Mouse (Mus musculus): ENCODE data around the gene H2-M11.

Gene H2-M11

DNA sequence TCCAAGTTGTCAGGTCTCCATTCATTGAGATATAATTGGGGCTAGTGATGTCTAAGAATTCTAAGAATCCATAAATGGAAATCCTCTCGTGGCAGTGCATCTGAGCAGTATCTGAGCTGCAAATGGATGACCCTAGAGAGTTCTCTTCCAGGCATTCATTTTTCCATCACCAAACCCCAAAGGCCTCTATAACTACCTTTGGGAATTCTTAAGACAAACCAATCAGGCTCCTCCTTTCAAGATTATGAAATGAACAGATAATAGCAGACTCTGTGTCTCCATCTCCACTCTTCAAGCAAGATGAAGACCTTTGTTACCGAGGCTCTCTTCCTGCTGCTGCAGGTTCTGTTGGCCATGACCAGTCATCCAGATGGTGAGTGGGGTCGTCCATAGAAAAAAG is at the start of gene H2-M11:
Gene H2-M11 (plus strand): TSS at position 301 of the 400 bp plus-strand sequence.
- no peak for DNase-seq (ENCODE audit: low spot score in 2 of 2)

DNA sequence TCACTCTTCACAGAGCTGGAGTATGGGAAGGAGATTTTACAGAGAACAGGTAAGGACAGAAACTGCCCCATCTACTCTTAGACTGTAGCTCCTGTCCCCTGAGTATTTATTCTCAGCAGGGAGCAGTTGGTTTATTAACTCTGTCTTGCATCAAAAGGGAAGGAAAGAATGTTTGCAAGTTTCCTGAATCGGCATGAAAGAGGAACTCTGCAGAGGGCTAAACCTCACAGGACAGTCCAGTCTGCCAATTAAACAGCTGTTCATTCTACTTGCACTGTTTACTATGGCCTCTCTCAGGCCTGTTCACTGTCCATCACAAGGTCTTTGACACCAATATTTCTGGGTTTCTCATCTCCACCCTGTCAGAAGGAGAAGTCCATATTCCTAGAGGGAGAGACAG is 46.4 kb upstream of the H2-M11 start:
- no peak for DNase-seq (ENCODE audit: low spot score in 2 of 2)

DNA sequence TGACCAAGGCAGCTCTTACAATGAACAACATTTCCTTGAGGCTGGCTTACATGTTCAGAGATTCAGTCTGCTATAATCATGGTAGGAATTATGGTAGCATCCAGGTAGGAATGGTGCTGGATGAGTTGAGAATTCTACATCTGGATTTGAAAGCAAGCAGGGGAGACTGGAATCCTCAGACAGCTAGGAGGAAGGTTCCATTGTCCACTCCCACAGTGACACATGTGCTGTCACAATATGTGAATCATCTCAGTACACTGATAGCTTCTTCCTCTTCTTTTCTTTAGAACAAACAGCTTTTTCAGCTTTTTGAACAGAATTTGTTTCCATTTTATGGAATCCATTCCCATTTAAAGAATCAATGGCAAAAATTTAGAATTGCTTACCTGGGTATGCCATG is 43.0 kb upstream of the H2-M11 start:
- no peak for DNase-seq (ENCODE audit: low spot score in 2 of 2)

All from spleen, postnatal 36 days (tissue).